8 mouse cellular contexts compared by ENCODE assay signal in genomic region chr1:86313772-86314125, GRCm38 (mm10). TPM values are rescaled to one million over a fixed set of nuclear protein-coding genes. Genes with fewer than 3 reads are reported as not detected.
DNase-seq lines count a peak whose midpoint lies in the region; ATAC-seq and TF ChIP-seq lines count a peak whose summit lies in the region.
"Had no signal": no experiment of that assay in that cellular context is flagged by ENCODE, and none has a peak within 500 bp of the region (broad histone marks: within the 10 kb centered on the region; RNA-seq: fewer than 3 reads in every experiment).

No protein-coding gene starts in this region.

- no peak overlapping the region for H3K27ac ChIP-seq in bone marrow, adult 2 months (ENCODE audit: control insufficient read depth, insufficient read depth, low read depth, low read length, poor library complexity)
- no peak overlapping the region for H3K27ac ChIP-seq in heart, embryonic 14.5 days (replicated peaks in 1 of 2; ENCODE audit: control insufficient read depth in 1 of 2, insufficient read depth in 1 of 2, low read depth in 2 of 2, low read length in 2 of 2)
- peak overlapping the region; percentile 89 for H3K27ac ChIP-seq in liver, embryonic 12.5 days
- H3K27ac ChIP-seq: limb, embryonic 12.5 days had no signal

- H3K4me1 ChIP-seq in lung, adult 2 months (ENCODE audit: control insufficient read depth, insufficient read depth, low read length): no peaks in the 10 kb centered on the region
- H3K4me1 ChIP-seq in bone marrow, adult 2 months (ENCODE audit: control insufficient read depth, insufficient read depth, low read length): no peaks in the 10 kb centered on the region
- H3K4me1 ChIP-seq in heart, embryonic 14.5 days (ENCODE audit: control insufficient read depth in 2 of 2, insufficient read depth in 2 of 2, low read length in 2 of 2): peaks cover 0 to 4% of the 10 kb centered on the region in 2 experiments; a peak in 1 of 4 replicates
- peaks cover 48% of the 10 kb centered on the region for H3K4me1 ChIP-seq in liver, embryonic 12.5 days

- no peak overlapping the region for H3K9ac ChIP-seq in heart, embryonic 14.5 days (ENCODE audit: low read length)
- H3K9ac ChIP-seq in liver, embryonic 12.5 days: no peak overlapping the region
- H3K9ac ChIP-seq: limb, embryonic 12.5 days had no signal

- intact Hi-C loops in gastrocnemius, postnatal 36 days (cut with DNase I): no loop called here

- DNase-seq in lung, adult 2 months: peak; percentile 36
- DNase-seq in lung, postnatal 25 days (ENCODE audit: low spot score): no peak
- peak; percentile 76 for DNase-seq in thymus, postnatal 4 days
- DNase-seq in gastrocnemius, postnatal 36 days: no peak

- no peaks in the 10 kb centered on the region for H3K9me3 ChIP-seq in heart, embryonic 14.5 days (ENCODE audit: control insufficient read depth, low read length)
- H3K9me3 ChIP-seq in liver, embryonic 12.5 days (replicated peaks): no peaks in the 10 kb centered on the region
- H3K9me3 ChIP-seq: limb, embryonic 12.5 days had no signal

- H3K4me3 ChIP-seq in lung, adult 2 months (replicated peaks; ENCODE audit: extremely low read depth, low read depth, low read length): no peak overlapping the region
- no peak overlapping the region for H3K4me3 ChIP-seq in bone marrow, adult 2 months (replicated peaks; ENCODE audit: control insufficient read depth, low read depth, low read length)
- H3K4me3 ChIP-seq in heart, embryonic 14.5 days (ENCODE audit: control insufficient read depth in 1 of 2, insufficient read depth in 1 of 2, low read depth in 1 of 2, low read length in 2 of 2): no peak overlapping the region
- peak overlapping the region; percentile 13; the same call in 1 of the 2 replicates for H3K4me3 ChIP-seq in liver, embryonic 12.5 days
- H3K4me3 ChIP-seq: limb, embryonic 12.5 days had no signal

- no peak for TF ChIP-seq POLR2A in lung, adult 2 months (IDR thresholded peaks at IDR 0.05; ENCODE audit: borderline replicate concordance, extremely low read depth, low read depth, low read length)
- no peak for TF ChIP-seq POLR2A in bone marrow, adult 2 months (IDR thresholded peaks at IDR 0.05; ENCODE audit: borderline replicate concordance, control insufficient read depth, low read depth, low read length)

- H3K4me2 ChIP-seq in heart, embryonic 14.5 days (ENCODE audit: low read length): peak overlapping the region; percentile 43; the same call in 1 of the 2 replicates
- H3K4me2 ChIP-seq in liver, embryonic 12.5 days: peak overlapping the region; percentile 47
- H3K4me2 ChIP-seq: limb, embryonic 12.5 days had no signal

- ATAC-seq in heart, embryonic 14.5 days (ENCODE audit: insufficient number of reproducible peaks, insufficient read depth, low FRiP score, low read depth): no peak
- no peak for ATAC-seq in liver, embryonic 12.5 days

- WGBS in lung, adult 2 months: 30% methylated on average over 15 of the region's 15 CpGs
- 45% methylated on average over 15 of the region's 15 CpGs for WGBS in bone marrow, adult 2 months
- WGBS in heart, embryonic 14.5 days: 24% methylated on average over 15 of the region's 15 CpGs
- WGBS in liver, embryonic 12.5 days (ENCODE audit: insufficient replicate concordance): 32% methylated on average over 15 of the region's 15 CpGs

- H3K27me3 ChIP-seq in heart, embryonic 14.5 days (ENCODE audit: control insufficient read depth, insufficient read depth, low read length): no peaks in the 10 kb centered on the region
- no peaks in the 10 kb centered on the region for H3K27me3 ChIP-seq in liver, embryonic 12.5 days (replicated peaks)

- no peaks in the 10 kb centered on the region for H3K36me3 ChIP-seq in heart, embryonic 14.5 days (ENCODE audit: control insufficient read depth, insufficient read depth, low read length)
- H3K36me3 ChIP-seq in liver, embryonic 12.5 days: no peaks in the 10 kb centered on the region
- H3K36me3 ChIP-seq: limb, embryonic 12.5 days had no signal

- TF ChIP-seq CTCF in lung, adult 2 months (IDR thresholded peaks at IDR 0.05; ENCODE audit: insufficient read depth, low read length): peak; percentile 17; the same call in 1 of the 2 replicates
- TF ChIP-seq CTCF in bone marrow, adult 2 months (IDR thresholded peaks at IDR 0.05; ENCODE audit: control insufficient read depth, insufficient read depth, low read length): peak; percentile 37; the same call in 1 of the 2 replicates

RNA-seq across cellular contexts. Expression of gene B3gnt7, which starts 11.1 kb away (rescaled TPM):
- 13.7 and 16.4 TPM in 2 replicates for polyA plus RNA-seq in lung, adult 2 months (2012; rRNA removed)
- 0.63 and 2.4 TPM in 2 replicates for polyA plus RNA-seq in bone marrow, adult 2 months (2011; ENCODE audit: insufficient read depth, insufficient read length, low replicate concordance, missing spikeins)
- polyA plus RNA-seq in heart, embryonic 14.5 days (2014; fragmentation: Nextera tagmentation; extraction: Ambion mirVana): 2.4 and 3.5 TPM in 2 replicates
- 4.7 and 4.8 TPM in 2 replicates for polyA plus RNA-seq in liver, embryonic 12.5 days (2016; fragmentation: Nextera tagmentation; extraction: Ambion mirVana)
- not detected for total RNA-seq in gastrocnemius, postnatal 36 days (2021)

RNA-seq across cellular contexts. Expression of gene Ncl, which starts 45.5 kb away (rescaled TPM):
- polyA plus RNA-seq in lung, adult 2 months (2012; rRNA removed): 6.1 and 8.1 TPM in 2 replicates
- polyA plus RNA-seq in bone marrow, adult 2 months (2011; ENCODE audit: insufficient read depth, insufficient read length, low replicate concordance, missing spikeins): 330 and 503 TPM in 2 replicates
- 177 and 193 TPM in 2 replicates for polyA plus RNA-seq in heart, embryonic 14.5 days (2014; fragmentation: Nextera tagmentation; extraction: Ambion mirVana)
- polyA plus RNA-seq in liver, embryonic 12.5 days (2016; fragmentation: Nextera tagmentation; extraction: Ambion mirVana): 648 and 660 TPM in 2 replicates
- 100 to 1,000 TPM in 1 of 2 experiments, 10 to 100 TPM in 1; 79.3 to 101 TPM for total RNA-seq in gastrocnemius, postnatal 36 days (2021)

Comparison
In these comparisons a context has a peak if more than half of its experiments do, and no peak if none do; other contexts are left out.
1. DNase-seq: peak in lung, adult 2 months (single experiment) and thymus, postnatal 4 days (single experiment); none in lung, postnatal 25 days (single experiment) and gastrocnemius, postnatal 36 days (0 of 2).
2. RNA of gene Ncl, which starts 45.5 kb away (polyA plus RNA-seq): 648 to 660 TPM in liver, embryonic 12.5 days, 330 to 503 TPM in bone marrow, adult 2 months and 177 to 193 TPM in heart, embryonic 14.5 days; 6.1 to 8.1 TPM in lung, adult 2 months; every median in the first group is over 10 times any median in the second.